Mouse (Mus musculus) E14TG2a.4 (cell line): ENCODE measurements at regions not wholly inside any gene's neighbourhood (a gene's known extent, or its start where the extent isn't known, plus 50 kb on each side); places are given as distances from the start of the nearest gene placed in this dataset.

Source experiments
- CTCF ChIP-seq: conservative IDR thresholded peaks from 2 replicates; pipeline ENCODE4 v1.5.1; 2014; ENCODE audit warnings: low read length
- POU5F1 ChIP-seq: IDR thresholded peaks from 2 replicates; pipeline ENCODE4 v1.6.1; 2014; ENCODE audit warnings: low read length, borderline replicate concordance

DNA sequence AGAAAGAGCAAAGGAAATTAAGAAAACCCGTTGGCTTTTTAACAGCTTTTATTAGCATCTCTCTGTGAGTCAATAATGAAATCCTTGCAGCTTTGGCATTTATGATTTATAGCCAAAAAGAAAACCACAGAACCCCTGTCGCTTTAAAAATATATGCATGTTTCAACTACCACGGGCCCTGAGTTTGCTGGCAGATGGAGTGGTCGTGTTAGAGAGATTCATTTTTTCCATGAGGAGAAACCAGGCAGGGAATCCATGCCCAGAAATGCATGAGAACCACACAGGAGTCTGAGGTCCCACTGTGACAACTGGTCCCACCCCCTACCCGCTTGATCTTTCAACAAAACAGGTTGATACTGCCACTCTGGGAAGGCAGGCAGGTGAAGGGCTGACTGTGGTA, 147.9 kb upstream of the Klf3 start:
- TF ChIP-seq CTCF (no peak), POU5F1 (no peak)
